Mouse (Mus musculus) limb, embryonic 10.5 days (tissue): Measurements from ENCODE around the gene Tctex1d2. TPM values are rescaled to one million over a fixed set of nuclear protein-coding genes. Genes with fewer than 3 reads are reported as not detected.

Experiments used
- DNase-seq: peaks from one replicate; pipeline ENCODE4 v3.0.0-alpha.2; 2017; ENCODE audit warnings: low spot score
- H3K27ac ChIP-seq: fragments of 300-500 bp; sonication (generic); 2 replicates; pipeline ENCODE4 v1.5.1; 2016; ENCODE audit warnings: mild to moderate bottlenecking
- H3K27me3 ChIP-seq: fragments of 300-500 bp; sonication (generic); 2 replicates; pipeline ENCODE4 v1.6.1; 2016; ENCODE audit warnings: low read depth, mild to moderate bottlenecking; ENCODE audit not compliant: poor library complexity, severe bottlenecking
- H3K36me3 ChIP-seq: fragments of 300-500 bp; sonication (generic); 2 replicates; pipeline ENCODE4 v1.6.1; 2016; ENCODE audit warnings: mild to moderate bottlenecking, moderate library complexity
- H3K4me1 ChIP-seq: fragments of 300-500 bp; sonication (generic); 2 replicates; pipeline ENCODE4 v1.6.1; 2016
- H3K4me3 ChIP-seq: fragments of 300-500 bp; sonication (generic); 2 replicates; pipeline ENCODE4 v1.5.1; 2016; ENCODE audit warnings: mild to moderate bottlenecking, moderate library complexity
- H3K9me3 ChIP-seq: fragments of 300-500 bp; sonication (generic); replicated peaks from 2 replicates; pipeline ENCODE4 v1.6.1; 2016; ENCODE audit warnings: mild to moderate bottlenecking
- WGBS: fragments of 180-500 bp; shearing (Covaris S2); methylation state at CpG from one replicate; pipeline ENCODE4 v1.1.7; 2016; 5-methylcytosine and 5-hydroxymethylcytosine counted together
- polyA plus RNA-seq: library from polyadenylated mRNA; unstranded; fragments of >200 nt; fragmentation: Nextera tagmentation; extraction: Ambion mirVana; gene quantifications from 2 replicates; pipeline ENCODE4 v1.2.1, GENCODE M21; 2016

Gene Tctex1d2
- polyA plus RNA-seq, result 31.4 and 33.2 TPM in 2 replicates

DNA sequence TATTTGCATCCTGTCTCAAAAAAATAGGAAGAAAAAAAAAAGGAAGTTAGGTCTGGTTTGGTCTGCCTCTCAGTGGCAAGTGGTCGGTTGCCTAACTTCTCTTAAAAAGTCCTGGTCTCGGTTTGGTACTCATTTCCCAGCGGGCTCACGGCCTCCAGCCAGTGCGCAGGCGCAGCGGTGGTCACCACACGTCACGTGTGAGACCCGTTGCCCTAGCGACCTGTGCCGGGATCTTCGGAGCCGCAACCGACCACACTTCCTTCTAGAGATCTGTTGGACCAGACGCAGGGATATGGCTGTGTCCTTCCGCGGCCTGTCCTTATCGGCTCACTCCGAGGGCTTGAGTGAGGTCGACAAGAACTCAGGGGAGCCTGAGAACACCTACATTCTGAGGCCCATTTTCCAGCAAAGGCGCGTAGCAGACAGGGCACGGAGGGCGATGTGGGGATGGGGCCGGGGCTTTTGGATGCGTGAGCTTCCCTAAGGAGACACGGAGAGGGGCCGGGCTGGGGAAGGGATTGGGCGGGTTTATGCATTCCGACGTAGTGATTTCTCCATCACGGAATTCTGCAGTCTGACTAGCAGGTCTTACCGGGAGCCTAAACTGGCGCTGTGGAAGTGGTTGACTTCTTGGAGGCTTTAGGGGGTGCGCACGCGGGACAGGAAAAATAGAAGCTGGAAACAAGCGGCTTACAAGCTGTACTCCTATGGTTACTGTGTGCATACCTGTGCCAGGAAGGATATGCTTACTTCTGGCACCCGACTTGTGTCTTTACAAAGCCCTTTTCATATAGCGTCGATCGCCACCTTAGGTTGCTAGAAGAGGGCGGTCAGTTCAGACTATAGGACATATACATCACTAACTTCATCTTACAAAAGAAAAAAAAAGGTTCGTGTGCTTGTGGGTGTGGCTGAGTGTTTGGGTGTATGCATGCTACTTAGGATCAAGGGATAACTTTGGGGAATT is at the start of gene Tctex1d2:
Gene Tctex1d2 (plus strand): TSS at position 186 of the 967 bp plus-strand sequence.
- H3K27ac ChIP-seq, result peak within 1 kb of the TSS; percentile 92
- no peaks in the 10 kb centered on the region for H3K9me3 ChIP-seq
- H3K27me3 ChIP-seq, result no peaks in the 10 kb centered on the region
- peaks cover 14% of the 10 kb centered on the region for H3K4me1 ChIP-seq
- peak within 1 kb of the TSS; percentile 71 for H3K4me3 ChIP-seq
- no peaks in the 10 kb centered on the region for H3K36me3 ChIP-seq
- peak; percentile 97 for DNase-seq
- WGBS, result 1% methylated on average over 45 of the region's 45 CpGs

DNA sequence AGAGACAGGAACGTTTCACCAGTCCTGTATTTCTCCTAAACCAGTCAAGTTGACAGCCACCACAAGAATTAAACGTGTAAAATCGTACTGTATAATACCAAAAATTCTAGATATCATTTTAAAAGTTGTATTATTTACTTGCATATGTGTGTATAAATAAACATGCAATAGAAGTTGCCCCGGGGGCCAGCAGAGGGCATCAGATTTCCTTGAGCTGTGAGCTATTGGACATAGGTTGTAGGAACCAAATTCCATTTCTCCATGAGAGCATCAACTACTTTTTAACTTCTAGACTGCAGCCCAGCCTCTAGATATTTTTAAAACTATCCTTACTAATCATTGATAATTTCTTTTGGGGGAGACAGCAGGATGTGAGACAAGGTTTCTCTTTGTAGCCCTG is 48.2 kb upstream of the Tctex1d2 start:
- 90% methylated on average over 4 of the region's 4 CpGs for WGBS
- peak; percentile 34 for DNase-seq
- Histone ChIP-seq H3K36me3 (peaks cover 93% of the 10 kb centered on the region), H3K4me1 (no peaks in the 10 kb centered on the region), H3K9me3 (no peaks in the 10 kb centered on the region), H3K27me3 (no peaks in the 10 kb centered on the region), H3K4me3 (no peak overlapping the region), H3K27ac (no peak overlapping the region)

DNA sequence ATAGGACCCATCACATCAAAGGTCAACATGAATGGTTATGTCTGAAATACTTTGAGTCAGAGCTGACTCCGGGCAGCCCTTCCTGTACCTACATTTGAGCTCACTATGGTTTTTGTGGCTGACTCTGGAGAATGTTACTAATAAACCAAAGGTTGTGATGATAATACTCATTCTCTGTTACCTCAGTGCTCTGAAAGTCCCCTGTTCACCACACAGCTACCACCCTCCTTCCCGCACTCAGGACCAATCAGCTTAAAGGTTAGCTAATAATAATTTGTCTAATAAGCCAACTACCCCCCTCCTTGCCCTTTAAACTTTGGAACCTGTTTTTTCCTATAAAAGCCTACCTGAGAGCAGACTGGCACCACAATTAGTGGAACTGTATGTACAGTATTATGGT is 39.9 kb upstream of the Tctex1d2 start:
- H3K27ac ChIP-seq, result no peak overlapping the region
- H3K4me3 ChIP-seq, result no peak overlapping the region
- WGBS, result 97% methylated on average over 2 of the region's 2 CpGs
- no peaks in the 10 kb centered on the region for H3K27me3 ChIP-seq
- no peaks in the 10 kb centered on the region for H3K4me1 ChIP-seq
- DNase-seq, result no peak
- H3K9me3 ChIP-seq, result no peaks in the 10 kb centered on the region
- peaks cover 99% of the 10 kb centered on the region for H3K36me3 ChIP-seq

DNA sequence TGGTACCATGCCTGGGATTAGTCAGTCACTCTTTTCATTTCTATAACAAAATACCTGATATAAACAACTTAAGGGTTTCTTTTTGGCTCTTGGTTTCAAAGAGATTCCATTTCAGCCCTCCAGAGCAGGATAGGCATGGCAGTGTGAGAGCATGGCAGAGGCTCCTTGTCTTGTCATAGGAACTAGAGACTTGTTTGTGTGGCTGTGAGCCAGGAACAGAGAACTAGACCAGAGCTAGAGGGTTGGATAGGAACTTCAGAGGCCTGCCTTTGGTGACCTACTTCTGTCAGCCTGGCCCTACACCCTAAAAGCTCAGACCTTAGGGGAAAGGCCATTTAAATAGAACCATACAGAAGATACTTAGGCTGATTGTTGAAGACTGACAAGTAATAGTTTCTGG is 36.6 kb upstream of the Tctex1d2 start:
- H3K9me3 ChIP-seq, result no peaks in the 10 kb centered on the region
- no peak overlapping the region for H3K4me3 ChIP-seq
- H3K36me3 ChIP-seq, result peaks cover 97% of the 10 kb centered on the region
- no peaks in the 10 kb centered on the region for H3K4me1 ChIP-seq
- no peak for DNase-seq
- H3K27ac ChIP-seq, result no peak overlapping the region
- H3K27me3 ChIP-seq, result no peaks in the 10 kb centered on the region

DNA sequence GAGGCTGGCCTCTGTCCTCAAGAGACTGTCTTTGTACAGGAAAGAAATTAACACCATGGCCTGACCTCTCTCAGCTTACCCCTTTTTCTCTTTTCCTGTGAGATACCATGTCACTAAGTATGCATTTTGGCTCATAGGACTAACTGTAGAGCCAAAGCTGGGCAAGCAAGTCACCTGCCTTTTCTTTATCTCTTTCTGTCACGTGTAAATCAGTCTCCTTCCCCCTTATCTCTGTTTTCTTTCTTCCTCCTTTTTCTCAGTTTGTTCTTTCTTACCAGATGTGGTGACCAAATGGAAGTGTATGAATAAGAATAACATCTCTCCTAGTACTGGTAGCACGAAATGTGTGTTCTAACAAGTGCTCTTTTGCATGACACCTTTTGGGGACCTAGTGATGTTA is 34.6 kb upstream of the Tctex1d2 start:
- Histone ChIP-seq H3K27ac (no peak overlapping the region), H3K4me1 (no peaks in the 10 kb centered on the region), H3K27me3 (no peaks in the 10 kb centered on the region), H3K4me3 (no peak overlapping the region), H3K36me3 (peaks cover 93% of the 10 kb centered on the region), H3K9me3 (no peaks in the 10 kb centered on the region)
- WGBS, result 87% methylated on average over 2 of the region's 2 CpGs
- no peak for DNase-seq

DNA sequence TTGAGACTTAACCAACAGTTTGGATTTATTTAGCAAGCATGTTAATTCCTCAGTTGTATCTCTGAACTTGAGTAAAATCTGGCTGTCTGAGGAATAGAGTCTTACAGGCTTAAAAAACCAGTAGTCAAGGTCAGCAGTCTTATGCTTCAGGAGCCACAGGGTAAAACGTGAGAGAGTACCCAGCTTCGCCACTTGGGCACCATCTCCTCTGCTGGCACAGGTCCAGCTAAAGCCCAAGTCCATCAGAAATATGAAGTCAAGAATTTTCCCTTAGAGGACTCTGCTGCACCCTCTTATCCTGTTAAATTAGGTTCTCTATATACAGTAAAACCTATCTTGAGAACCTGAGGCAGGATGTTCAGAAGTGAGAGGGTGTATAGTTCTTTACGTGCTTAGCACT is 32.7 kb upstream of the Tctex1d2 start:
- Histone ChIP-seq H3K4me1 (no peaks in the 10 kb centered on the region), H3K27ac (no peak overlapping the region), H3K9me3 (no peaks in the 10 kb centered on the region), H3K4me3 (no peak overlapping the region), H3K27me3 (no peaks in the 10 kb centered on the region), H3K36me3 (peaks cover 93% of the 10 kb centered on the region)
- 94% methylated on average over 3 of the region's 3 CpGs for WGBS
- DNase-seq, result no peak

DNA sequence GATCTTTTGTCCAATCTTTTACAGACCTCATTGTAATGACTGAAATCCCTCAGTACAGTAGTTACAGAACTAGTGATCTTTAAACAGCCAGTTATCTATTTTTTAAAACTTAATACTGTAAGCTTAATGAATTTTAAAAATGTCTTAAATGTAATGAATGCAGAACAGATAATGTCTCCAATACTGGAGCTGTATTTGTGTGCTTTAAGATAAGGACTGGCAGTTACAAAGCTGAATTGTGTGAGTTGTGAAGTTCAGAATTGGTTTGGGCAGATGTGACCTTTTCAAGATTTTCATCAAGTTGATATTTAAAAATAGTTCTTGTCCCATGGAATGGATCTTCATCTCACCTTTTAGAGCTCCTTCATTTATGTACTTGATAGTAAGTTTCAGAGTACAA is 30.5 kb upstream of the Tctex1d2 start:
- Histone ChIP-seq H3K27me3 (no peaks in the 10 kb centered on the region), H3K4me3 (no peak overlapping the region), H3K4me1 (no peaks in the 10 kb centered on the region), H3K27ac (no peak overlapping the region), H3K9me3 (no peaks in the 10 kb centered on the region), H3K36me3 (peaks cover 92% of the 10 kb centered on the region)
- DNase-seq, result no peak

DNA sequence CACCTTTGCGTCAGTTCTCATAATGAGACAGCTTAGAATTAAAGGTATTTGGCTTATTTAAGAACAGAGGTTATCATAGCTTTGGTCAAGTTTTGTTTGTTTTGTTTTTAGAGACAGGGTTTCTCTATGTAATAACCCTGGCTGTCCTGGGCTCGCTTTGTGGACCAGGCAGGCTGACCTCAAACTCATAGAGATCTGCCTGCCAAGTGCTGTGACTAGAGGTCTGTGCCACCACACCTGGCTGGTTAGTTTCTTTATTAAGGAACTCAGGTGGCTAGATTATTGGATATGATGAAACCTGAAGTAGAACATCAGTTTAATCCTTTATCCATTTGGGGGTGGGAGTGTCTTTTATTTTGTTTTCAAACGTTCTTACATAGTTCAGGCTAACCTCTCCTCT is 29.7 kb upstream of the Tctex1d2 start:
- Histone ChIP-seq H3K27me3 (no peaks in the 10 kb centered on the region), H3K4me3 (no peak overlapping the region), H3K27ac (no peak overlapping the region), H3K36me3 (peaks cover 85% of the 10 kb centered on the region), H3K4me1 (no peaks in the 10 kb centered on the region), H3K9me3 (no peaks in the 10 kb centered on the region)
- no peak for DNase-seq
- WGBS, result 88% methylated on average over 3 of the region's 3 CpGs

DNA sequence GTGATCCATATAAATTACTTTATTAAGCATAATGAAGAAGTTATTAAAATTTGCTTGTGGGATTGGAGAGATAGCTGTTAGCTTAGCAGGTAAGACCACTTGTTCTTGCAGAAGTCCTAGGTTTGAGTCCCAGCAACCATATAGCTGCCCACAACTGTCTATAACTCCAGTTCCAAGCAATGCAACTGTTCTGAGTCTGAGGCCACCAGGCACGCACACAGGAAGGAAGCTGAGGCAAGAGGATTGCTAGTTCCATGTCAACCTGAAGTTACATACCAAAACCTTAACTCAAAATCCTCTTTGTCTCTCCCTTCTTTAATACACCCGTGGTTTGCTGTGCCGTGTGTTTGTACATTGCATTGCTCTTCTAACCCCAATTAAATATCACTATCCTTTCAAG is 28.6 kb upstream of the Tctex1d2 start:
- H3K36me3 ChIP-seq, result peaks cover 74% of the 10 kb centered on the region
- WGBS, result 91% methylated on average over 3 of the region's 3 CpGs
- peaks cover 3% of the 10 kb centered on the region; the same call in 1 of the 2 replicates for H3K4me1 ChIP-seq
- no peak overlapping the region for H3K4me3 ChIP-seq
- DNase-seq, result no peak
- no peaks in the 10 kb centered on the region for H3K9me3 ChIP-seq
- no peaks in the 10 kb centered on the region for H3K27me3 ChIP-seq
- no peak overlapping the region for H3K27ac ChIP-seq

DNA sequence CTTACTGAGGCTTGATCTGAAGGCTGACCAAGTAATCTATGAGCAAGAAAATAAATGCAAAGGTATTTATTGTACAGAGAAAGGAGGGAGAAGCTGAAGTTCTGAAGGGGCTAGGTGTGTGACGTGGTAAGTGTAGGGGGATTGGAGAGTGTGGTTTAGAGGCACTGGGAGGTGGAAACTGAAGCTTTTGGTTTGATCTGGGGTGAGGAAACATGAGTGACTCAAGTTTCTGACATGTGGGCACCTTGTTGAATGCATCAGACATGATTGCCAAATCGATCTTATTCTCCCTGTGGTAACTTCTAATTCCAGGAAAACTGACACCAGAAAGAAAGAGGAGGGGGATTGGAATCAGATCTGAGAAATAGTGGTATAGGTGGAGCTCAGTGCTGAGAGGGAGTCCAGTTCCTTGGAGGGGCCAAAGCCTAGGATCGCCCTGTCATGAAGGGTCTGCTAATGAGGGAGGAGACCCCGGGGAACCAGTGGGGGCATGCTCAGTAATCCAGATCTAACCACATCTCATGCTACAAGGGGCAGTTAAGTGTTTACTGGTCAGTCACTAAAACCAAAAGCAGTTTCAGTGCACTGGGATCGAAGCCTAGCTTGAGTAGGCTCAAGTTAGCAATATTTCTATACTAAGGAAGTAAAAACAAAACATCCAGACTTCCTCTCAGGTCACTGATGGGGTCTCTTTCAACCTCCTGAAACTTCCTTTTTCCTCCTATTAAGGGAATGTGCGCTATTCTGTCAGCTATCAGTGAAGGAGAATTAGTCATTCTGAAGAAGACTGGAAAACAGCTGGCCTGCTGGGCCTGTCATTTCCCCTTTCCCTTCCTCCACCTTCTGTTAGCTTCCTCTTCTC is 23.6 kb upstream of the Tctex1d2 start:
- Histone ChIP-seq H3K4me3 (no peak overlapping the region), H3K9me3 (no peaks in the 10 kb centered on the region), H3K36me3 (peaks cover 31% of the 10 kb centered on the region), H3K27me3 (no peaks in the 10 kb centered on the region), H3K27ac (no peak overlapping the region), H3K4me1 (peaks cover 5% of the 10 kb centered on the region; the same call in 1 of the 2 replicates)
- DNase-seq, result no peak
- 76% methylated on average over 6 of the region's 6 CpGs for WGBS

DNA sequence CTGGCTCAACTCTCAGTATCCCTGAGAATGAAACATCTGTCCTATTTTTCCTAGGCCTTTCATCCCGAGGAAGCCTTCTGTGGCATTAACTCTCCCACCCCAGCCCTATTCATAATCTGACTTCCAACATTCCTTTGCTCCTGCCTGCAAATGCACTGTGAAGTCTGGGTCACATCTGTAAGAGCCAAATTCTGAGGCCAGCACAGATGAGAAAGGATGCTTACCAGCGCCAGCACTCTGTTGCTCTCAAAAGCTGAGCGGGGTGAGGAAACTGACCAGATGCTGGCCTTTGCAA is 23.0 kb upstream of the Tctex1d2 start:
- 75% methylated on average over 3 of the region's 3 CpGs for WGBS
- no peaks in the 10 kb centered on the region for H3K9me3 ChIP-seq
- no peak for DNase-seq
- H3K4me1 ChIP-seq, result peaks cover 5% of the 10 kb centered on the region; the same call in 1 of the 2 replicates
- H3K36me3 ChIP-seq, result peaks cover 25% of the 10 kb centered on the region
- H3K4me3 ChIP-seq, result no peak overlapping the region
- no peak overlapping the region for H3K27ac ChIP-seq
- H3K27me3 ChIP-seq, result no peaks in the 10 kb centered on the region

DNA sequence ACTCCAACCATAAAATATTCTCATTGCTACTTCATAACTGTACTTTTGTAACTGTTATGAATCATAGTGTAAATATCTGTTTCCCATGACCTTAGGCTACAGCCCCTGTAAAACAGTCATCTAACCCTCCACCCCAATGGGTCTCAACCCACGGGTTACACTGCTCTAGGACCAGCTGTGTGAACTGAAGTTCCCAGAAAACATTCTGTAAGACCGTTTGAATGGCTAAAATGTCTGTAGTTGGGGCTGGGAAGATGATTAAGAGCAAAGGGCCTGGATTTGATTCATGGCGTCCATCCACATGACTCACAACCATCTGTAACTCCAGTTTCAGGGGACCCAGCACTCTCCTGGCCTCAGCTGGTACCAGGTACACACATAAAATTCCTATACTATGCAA is 21.3 kb upstream of the Tctex1d2 start:
- WGBS, result 72% methylated on average over 3 of the region's 3 CpGs
- Histone ChIP-seq H3K9me3 (no peaks in the 10 kb centered on the region), H3K4me1 (peaks cover 5% of the 10 kb centered on the region; the same call in 1 of the 2 replicates), H3K4me3 (no peak overlapping the region), H3K27ac (no peak overlapping the region), H3K27me3 (no peaks in the 10 kb centered on the region), H3K36me3 (peaks cover 8% of the 10 kb centered on the region)
- DNase-seq, result no peak

DNA sequence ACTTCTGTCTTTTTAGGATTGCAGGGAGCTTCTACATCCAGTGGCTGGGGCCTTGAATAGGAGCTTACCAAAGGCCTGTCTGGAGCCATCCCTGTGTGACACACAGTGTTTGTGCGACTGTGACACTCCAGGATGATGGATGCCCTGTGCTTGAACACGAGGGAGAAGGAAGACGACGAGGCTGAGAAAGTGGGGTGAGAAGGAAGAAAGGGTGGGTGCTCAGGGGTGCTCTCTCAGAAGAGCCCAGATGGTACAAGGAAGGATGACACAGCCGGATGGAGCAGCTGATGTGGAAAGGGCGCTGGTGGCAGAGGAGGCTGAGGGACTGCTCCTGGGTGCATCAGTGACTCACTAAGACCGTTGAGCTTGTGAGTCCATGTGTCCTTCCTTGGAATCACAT is 19.2 kb upstream of the Tctex1d2 start, which contains the start of gene Tm4sf19:
Gene Tm4sf19 (plus strand): TSS at position 240 of the 400 bp plus-strand sequence.
- WGBS, result 83% methylated on average over 7 of the region's 7 CpGs
- Histone ChIP-seq H3K36me3 (no peaks in the 10 kb centered on the region), H3K27me3 (no peaks in the 10 kb centered on the region), H3K9me3 (no peaks in the 10 kb centered on the region), H3K4me1 (peaks cover 5% of the 10 kb centered on the region; the same call in 1 of the 2 replicates), H3K27ac (no peak within 1 kb of the TSS), H3K4me3 (no peak within 1 kb of the TSS)
- no peak for DNase-seq
